Mouse (Mus musculus) liver, embryonic 15.5 days (tissue): ENCODE measurements around the gene Slc38a1. TPM values are rescaled to one million over a fixed set of nuclear protein-coding genes. Genes with fewer than 3 reads are reported as not detected.
A peak's percentile ranks its signal among the peaks of the same experiment; 100 is the strongest.

Experiments
- ATAC-seq: fragments of 200-750 bp; cut with Nextera tagmentation; 2 replicates; pipeline ENCODE4 v1.8.0; 2017; ENCODE audit warnings: moderate number of reproducible peaks, mild to moderate bottlenecking, moderate library complexity; ENCODE audit not compliant: insufficient read depth
- H3K27ac ChIP-seq: fragments of 300-500 bp; sonication (generic); replicated peaks from 2 replicates; pipeline ENCODE4 v1.5.1; 2015; ENCODE audit warnings: mild to moderate bottlenecking, inconsistent platforms
- H3K27me3 ChIP-seq: fragments of 300-500 bp; sonication (generic); 2 replicates; pipeline ENCODE4 v1.6.1; 2015; ENCODE audit warnings: mild to moderate bottlenecking, inconsistent platforms
- H3K36me3 ChIP-seq: fragments of 300-500 bp; sonication (generic); replicated peaks from 2 replicates; pipeline ENCODE4 v1.6.1; 2015; ENCODE audit warnings: moderate library complexity, mild to moderate bottlenecking, inconsistent platforms
- H3K4me1 ChIP-seq: fragments of 300-500 bp; sonication (generic); replicated peaks from 2 replicates; pipeline ENCODE4 v1.6.1; 2015; ENCODE audit warnings: inconsistent platforms
- H3K4me2 ChIP-seq: fragments of 300-500 bp; sonication (generic); 2 replicates; pipeline ENCODE4 v1.6.1; 2015; ENCODE audit warnings: moderate library complexity, mild to moderate bottlenecking, inconsistent platforms
- H3K4me3 ChIP-seq: fragments of 300-500 bp; sonication (generic); replicated peaks from 2 replicates; pipeline ENCODE4 v1.5.1; 2015; ENCODE audit warnings: mild to moderate bottlenecking, inconsistent platforms
- H3K9ac ChIP-seq: fragments of 300-500 bp; sonication (generic); 2 replicates; pipeline ENCODE4 v1.6.1; 2015; ENCODE audit warnings: moderate library complexity, mild to moderate bottlenecking, inconsistent platforms
- H3K9me3 ChIP-seq: fragments of 300-500 bp; sonication (generic); replicated peaks from 2 replicates; pipeline ENCODE4 v1.6.1; 2016; ENCODE audit warnings: inconsistent platforms
- WGBS: fragments of 180-500 bp; shearing (Covaris S2); methylation state at CpG from one replicate; pipeline ENCODE4 v1.1.7; 2015; ENCODE audit warnings: mixed read lengths; ENCODE audit not compliant: insufficient replicate concordance; 5-methylcytosine and 5-hydroxymethylcytosine counted together
- polyA plus RNA-seq: library from polyadenylated mRNA; unstranded; fragments of >200 nt; fragmentation: Nextera tagmentation; extraction: Ambion mirVana; gene quantifications from 2 replicates; pipeline ENCODE4 v1.2.1, GENCODE M21; 2015

The Slc38a1 gene
- polyA plus RNA-seq, 1 experiment from 2014 or later = 18.2 TPM

DNA sequence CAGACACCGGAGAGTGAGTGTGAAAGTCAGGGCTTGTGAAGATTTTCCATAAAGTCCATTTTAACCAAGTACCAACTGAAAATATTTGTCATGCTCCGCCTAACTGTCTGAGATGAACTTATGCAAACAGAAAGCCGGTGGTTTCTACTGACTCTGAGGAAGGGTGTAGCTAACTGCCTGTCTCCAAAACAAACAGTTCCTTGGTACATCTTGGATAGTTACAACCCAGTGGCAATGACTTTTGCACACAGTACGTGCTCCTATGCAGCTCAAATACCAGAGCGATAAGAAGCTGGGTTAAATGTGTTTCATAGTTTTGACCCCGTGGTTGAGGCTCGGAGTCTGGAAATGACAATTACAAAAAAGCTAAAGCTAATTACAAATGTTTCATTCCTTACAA lies 34.0 kb downstream of the Slc38a1 start:
- Histone ChIP-seq H3K36me3 (peaks cover 22% of the 10 kb centered on the region), H3K9me3 (no peaks in the 10 kb centered on the region), H3K4me3 (no peak overlapping the region), H3K27ac (no peak overlapping the region), H3K4me1 (0 out of 2 replicates have a peak, but pooled peaks cover 2% of the 10 kb centered on the region), H3K9ac (no peak overlapping the region), H3K27me3 (no peaks in the 10 kb centered on the region), H3K4me2 (no peak overlapping the region)
- 75% methylated on average over 7 of the region's 7 CpGs for WGBS
- no peak for ATAC-seq

DNA sequence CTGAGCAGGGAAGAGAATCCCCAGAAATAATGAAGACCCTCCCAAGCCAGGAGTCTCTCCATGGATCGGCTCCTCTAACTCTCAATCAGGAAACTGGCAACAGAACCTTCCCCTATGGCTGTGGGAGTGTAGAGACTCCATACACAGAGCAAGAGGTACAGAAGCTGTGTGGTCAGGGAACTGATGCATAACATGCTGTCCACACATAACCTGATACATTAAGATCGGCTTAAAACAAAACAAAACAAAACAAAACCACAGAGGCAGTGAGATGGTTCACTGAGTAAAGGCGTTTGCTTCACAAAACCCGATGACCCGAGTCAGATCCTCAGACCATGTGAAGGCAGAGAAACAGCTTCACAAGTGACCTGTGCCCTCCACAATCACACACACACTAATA lies 35.3 kb downstream of the Slc38a1 start:
- 0 out of 2 replicates have a peak, but pooled peaks cover 2% of the 10 kb centered on the region for H3K4me1 ChIP-seq
- WGBS = 75% methylated on average over 5 of the region's 5 CpGs
- H3K4me2 ChIP-seq = no peak overlapping the region
- no peak overlapping the region for H3K27ac ChIP-seq
- H3K9ac ChIP-seq = no peak overlapping the region
- H3K27me3 ChIP-seq = no peaks in the 10 kb centered on the region
- no peak for ATAC-seq
- H3K36me3 ChIP-seq = peaks cover 12% of the 10 kb centered on the region
- no peak overlapping the region for H3K4me3 ChIP-seq
- no peaks in the 10 kb centered on the region for H3K9me3 ChIP-seq

DNA sequence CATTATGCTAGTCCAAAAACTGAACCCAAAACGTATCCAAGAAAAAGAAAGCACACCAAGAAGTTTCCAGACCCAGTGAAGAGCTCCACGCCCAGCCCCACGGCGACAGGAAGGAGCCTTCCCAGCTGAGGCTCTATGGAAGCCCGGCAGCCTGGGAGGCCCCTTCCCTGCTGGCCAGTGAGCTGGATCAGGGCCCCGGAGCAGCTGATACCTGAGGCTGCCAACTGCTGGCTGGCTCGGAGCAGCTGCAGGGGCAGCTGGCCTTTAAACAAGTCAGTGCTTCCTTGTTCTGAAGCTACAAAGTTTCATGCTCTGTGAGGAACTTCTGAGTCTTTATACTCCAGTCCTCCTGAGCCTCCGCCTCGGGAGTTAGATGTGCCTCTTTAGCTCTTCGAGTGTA lies 38.4 kb downstream of the Slc38a1 start:
- Histone ChIP-seq H3K27me3 (no peaks in the 10 kb centered on the region), H3K9me3 (no peaks in the 10 kb centered on the region), H3K4me1 (peaks cover 11% of the 10 kb centered on the region), H3K27ac (no peak overlapping the region), H3K36me3 (peaks cover 9% of the 10 kb centered on the region; the same call in 1 of the 2 replicates), H3K4me3 (no peak overlapping the region), H3K9ac (no peak overlapping the region), H3K4me2 (no peak overlapping the region)
- 75% methylated on average over 10 of the region's 10 CpGs for WGBS
- ATAC-seq = no peak

DNA sequence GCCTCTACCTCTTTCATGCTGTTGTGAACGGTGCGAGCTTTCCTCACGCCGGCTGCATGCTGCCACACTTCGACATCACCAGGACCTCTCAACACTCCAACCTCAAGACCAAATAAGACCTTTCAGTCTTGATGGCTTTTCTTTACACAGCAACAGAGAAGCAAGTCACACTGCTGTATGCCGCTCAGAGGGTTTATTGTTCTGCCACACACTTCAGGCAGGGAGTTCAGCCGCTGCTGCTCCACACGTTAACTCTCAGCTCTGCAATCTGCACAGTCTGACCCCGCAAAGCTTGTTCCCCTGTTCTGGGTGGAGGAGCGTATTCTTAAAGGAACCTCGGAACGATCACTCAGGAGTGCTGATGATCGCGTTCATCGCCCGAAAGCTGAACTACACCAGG lies 40.7 kb downstream of the Slc38a1 start:
- 85% methylated on average over 16 of the region's 16 CpGs for WGBS
- peaks cover 17% of the 10 kb centered on the region for H3K4me1 ChIP-seq
- H3K9me3 ChIP-seq = no peaks in the 10 kb centered on the region
- no peaks in the 10 kb centered on the region for H3K27me3 ChIP-seq
- H3K36me3 ChIP-seq = no peaks in the 10 kb centered on the region; the same call in 1 of the 2 replicates
- no peak overlapping the region for H3K4me3 ChIP-seq
- no peak overlapping the region for H3K27ac ChIP-seq
- H3K9ac ChIP-seq = no peak overlapping the region
- ATAC-seq = no peak
- H3K4me2 ChIP-seq = no peak overlapping the region

DNA sequence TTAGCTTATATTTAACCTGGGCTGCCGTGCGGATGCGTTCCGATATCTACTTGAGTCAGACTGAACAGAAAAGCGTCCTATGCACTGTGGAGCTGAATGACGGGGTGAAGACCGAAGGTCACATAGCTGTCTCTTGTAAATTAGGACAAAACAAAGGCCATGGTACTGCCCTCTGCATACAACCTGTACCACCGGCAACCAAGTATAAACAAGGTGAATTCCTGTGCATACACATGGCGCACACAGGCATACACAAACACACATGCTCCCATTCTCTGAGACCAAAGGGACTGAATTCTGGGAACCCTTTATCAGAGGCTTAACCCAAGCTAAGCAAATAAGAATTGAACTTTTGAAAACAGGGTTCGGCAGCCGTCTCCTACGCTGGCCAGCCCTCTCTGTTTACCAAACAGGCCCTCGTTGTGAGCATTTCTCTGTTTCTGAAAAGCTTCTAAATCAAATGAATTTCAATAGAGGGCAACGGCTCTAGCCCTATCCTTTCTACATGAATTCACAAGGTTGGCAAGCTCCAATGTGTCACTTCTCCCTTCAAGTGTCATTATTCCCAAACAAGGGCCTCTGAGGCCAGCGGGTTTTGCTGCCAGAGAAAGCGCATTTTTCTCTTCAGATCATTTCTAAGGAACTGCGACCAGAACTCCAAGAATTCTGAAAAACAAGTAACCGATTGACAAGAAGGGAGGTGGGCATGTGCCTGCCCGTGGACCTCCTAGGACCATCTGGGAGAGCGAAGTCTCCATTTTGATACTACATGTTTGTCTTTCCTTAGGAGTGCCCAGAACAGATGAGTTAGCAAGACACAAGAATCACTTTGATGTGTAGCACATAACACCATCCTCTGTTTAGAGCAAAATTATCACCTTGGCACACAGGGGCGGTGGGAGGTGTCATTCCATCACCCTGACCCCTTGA lies 42.6 kb downstream of the Slc38a1 start:
- H3K9ac ChIP-seq = no peak overlapping the region
- WGBS = 78% methylated on average over 21 of the region's 21 CpGs
- no peak overlapping the region for H3K4me2 ChIP-seq
- no peaks in the 10 kb centered on the region for H3K27me3 ChIP-seq
- ATAC-seq = peak; percentile 49
- H3K36me3 ChIP-seq = no peaks in the 10 kb centered on the region; the same call in 1 of the 2 replicates
- no peak overlapping the region for H3K4me3 ChIP-seq
- no peak overlapping the region; the same call in 1 of the 2 replicates for H3K27ac ChIP-seq
- H3K9me3 ChIP-seq = no peaks in the 10 kb centered on the region
- H3K4me1 ChIP-seq = peaks cover 15% of the 10 kb centered on the region

DNA sequence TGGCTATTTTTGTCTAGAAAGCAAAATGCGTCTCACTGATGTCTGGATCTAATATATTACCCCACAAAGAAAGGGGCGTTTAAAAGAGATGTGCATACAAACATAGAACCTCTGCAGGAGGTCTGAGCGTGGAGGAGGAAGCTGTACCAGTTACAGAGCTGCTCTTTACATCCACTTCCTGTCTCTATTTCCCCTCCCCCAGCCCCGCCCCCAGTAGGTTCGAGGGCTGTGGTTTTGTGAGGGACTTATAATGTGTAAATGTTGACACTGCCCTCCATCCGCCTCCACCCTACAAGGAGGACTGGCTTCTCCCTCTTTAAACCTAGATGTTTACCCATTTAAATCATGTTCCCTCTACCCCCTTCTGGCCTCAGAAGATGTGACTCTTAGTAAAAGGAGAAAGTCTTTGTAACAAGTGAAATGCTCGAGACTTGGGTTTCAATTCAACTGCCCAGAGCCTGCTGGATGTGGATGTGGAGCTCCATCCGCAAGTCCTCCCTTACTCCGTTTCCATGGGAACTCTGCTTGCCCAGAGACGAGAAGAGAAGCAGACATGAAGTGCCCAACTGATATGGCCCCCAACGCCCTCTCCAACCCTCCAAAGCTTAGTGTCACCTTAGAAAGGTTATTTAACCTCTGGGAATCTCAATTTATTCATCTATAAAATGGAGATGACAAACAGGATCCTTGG lies 43.7 kb downstream of the Slc38a1 start:
- Histone ChIP-seq H3K9me3 (no peaks in the 10 kb centered on the region), H3K4me1 (peaks cover 15% of the 10 kb centered on the region), H3K4me3 (no peak overlapping the region), H3K9ac (no peak overlapping the region), H3K4me2 (no peak overlapping the region), H3K36me3 (no peaks in the 10 kb centered on the region; the same call in 1 of the 2 replicates), H3K27ac (0 out of 2 replicates have a peak overlapping the region, but pooled peaks have one; percentile 33), H3K27me3 (no peaks in the 10 kb centered on the region)
- ATAC-seq = no peak
- 33% methylated on average over 11 of the region's 11 CpGs for WGBS

DNA sequence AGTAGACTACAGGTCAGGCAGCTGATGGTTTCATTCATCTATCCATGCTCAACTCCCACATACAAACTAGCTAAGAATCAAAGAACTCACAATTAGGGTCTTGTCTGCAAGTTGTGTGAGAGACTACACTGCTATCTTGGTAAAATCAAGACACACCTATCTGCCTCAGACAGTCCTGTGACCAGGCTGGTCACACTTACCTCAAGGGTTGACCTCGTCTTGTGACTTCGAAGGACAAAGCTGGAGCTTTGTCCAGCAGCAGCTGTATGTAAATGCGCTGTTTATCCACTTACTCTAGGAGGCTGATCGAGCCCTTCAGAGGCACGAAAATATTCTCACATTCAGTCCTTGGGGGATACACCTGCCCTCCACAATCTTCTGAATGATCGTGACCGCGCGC lies 45.6 kb downstream of the Slc38a1 start:
- peaks cover 20% of the 10 kb centered on the region for H3K4me1 ChIP-seq
- H3K27me3 ChIP-seq = no peaks in the 10 kb centered on the region
- H3K36me3 ChIP-seq = no peaks in the 10 kb centered on the region; the same call in 1 of the 2 replicates
- ATAC-seq = no peak
- no peak overlapping the region for H3K4me3 ChIP-seq
- H3K4me2 ChIP-seq = no peak overlapping the region
- H3K27ac ChIP-seq = no peak overlapping the region
- no peak overlapping the region for H3K9ac ChIP-seq
- WGBS = 83% methylated on average over 9 of the region's 9 CpGs
- no peaks in the 10 kb centered on the region for H3K9me3 ChIP-seq

DNA sequence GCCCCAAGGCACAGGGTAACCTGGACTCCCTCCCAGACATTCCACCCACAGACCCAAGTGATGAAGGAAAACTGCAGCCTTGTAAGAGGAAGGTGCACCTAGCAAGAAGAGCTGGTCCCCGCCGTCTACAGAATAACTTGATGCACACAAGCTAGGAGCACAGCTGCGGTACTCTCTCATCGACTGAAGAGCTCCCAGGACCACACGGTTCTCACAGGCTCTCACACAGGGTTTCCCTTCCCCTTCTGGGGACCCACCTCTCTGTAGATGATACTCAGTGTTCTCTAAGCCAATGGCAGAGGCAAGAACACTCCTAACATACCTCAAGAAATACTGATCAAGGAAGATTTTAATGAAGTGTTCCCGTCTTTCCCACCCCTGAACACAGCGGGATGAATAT lies 48.4 kb downstream of the Slc38a1 start:
- peaks cover 11% of the 10 kb centered on the region for H3K4me1 ChIP-seq
- 69% methylated on average over 7 of the region's 7 CpGs for WGBS
- H3K9ac ChIP-seq = no peak overlapping the region
- no peak overlapping the region for H3K27ac ChIP-seq
- 0 out of 2 replicates have a peak, but pooled peaks cover 7% of the 10 kb centered on the region for H3K36me3 ChIP-seq
- H3K9me3 ChIP-seq = no peaks in the 10 kb centered on the region
- no peak overlapping the region for H3K4me2 ChIP-seq
- no peaks in the 10 kb centered on the region for H3K27me3 ChIP-seq
- H3K4me3 ChIP-seq = no peak overlapping the region
- ATAC-seq = no peak

DNA sequence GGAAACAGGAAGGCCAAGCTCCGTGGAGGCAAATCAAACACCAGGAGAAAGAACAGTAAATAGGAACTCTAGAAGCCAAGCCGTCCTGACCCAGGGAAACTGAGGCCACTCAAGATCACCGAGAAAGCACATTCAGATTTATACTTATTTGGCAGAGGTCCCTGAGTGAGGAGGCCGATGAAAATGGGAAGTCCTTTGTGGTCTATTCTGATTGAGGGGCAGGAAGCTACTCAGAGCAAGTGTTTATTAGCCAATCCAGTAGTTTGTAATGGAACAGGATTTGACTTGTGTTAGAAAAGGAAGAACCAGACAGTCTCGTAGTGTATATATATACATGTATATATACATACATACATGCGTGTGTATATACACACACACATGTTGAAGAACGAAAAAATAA lies 48.8 kb downstream of the Slc38a1 start:
- Histone ChIP-seq H3K4me1 (peaks cover 6% of the 10 kb centered on the region), H3K9me3 (no peaks in the 10 kb centered on the region), H3K4me3 (no peak overlapping the region), H3K27ac (no peak overlapping the region), H3K27me3 (no peaks in the 10 kb centered on the region), H3K9ac (no peak overlapping the region), H3K36me3 (peaks cover 9% of the 10 kb centered on the region), H3K4me2 (no peak overlapping the region)
- ATAC-seq = no peak
- WGBS = 53% methylated on average over 7 of the region's 7 CpGs

DNA sequence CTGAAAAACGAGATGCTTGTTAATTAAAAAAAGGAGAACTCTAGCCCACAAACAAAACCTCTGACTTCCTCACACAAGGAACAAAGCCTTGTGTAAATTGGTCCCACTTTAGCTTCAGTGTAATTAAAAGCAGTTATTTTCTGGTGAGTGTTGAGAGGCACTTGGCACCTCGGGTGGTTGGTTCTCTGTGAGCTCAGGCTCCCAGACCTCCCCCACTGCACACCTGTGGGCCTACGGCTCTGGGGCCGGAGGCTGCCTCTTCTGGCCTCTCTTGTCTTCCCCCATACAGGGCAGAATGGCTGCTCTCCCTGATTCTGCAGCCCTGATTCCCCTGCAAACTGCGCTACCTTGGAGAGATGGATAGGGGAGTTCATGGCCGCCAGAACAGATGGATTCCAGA lies 49.3 kb downstream of the Slc38a1 start:
- no peak overlapping the region for H3K4me3 ChIP-seq
- no peak overlapping the region for H3K27ac ChIP-seq
- 0 out of 2 replicates have a peak, but pooled peaks cover 5% of the 10 kb centered on the region for H3K4me1 ChIP-seq
- no peak overlapping the region for H3K9ac ChIP-seq
- peaks cover 13% of the 10 kb centered on the region for H3K36me3 ChIP-seq
- 63% methylated on average over 6 of the region's 6 CpGs for WGBS
- ATAC-seq = no peak
- H3K9me3 ChIP-seq = no peaks in the 10 kb centered on the region
- H3K27me3 ChIP-seq = no peaks in the 10 kb centered on the region
- no peak overlapping the region for H3K4me2 ChIP-seq

DNA sequence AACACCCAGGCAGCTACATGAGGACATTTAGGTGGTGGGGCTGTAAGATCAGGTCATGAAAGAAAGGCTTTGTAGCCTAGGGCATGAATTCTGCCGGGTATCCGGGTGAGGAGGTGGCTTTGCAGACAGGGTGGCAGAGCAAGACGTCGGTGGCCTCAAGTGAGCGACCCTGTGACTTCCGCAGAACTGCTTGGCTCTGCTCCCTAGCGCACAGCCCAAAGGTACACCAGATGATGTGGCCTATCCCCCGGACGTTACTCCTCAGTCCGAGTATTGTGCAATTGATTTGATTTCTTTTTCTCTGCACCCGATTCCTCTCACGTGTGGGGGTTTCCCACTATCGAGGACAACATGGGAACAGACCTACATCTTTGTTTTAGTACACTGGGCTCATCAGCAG lies 49.7 kb downstream of the Slc38a1 start:
- Histone ChIP-seq H3K4me2 (no peak overlapping the region), H3K27ac (no peak overlapping the region), H3K9ac (no peak overlapping the region), H3K9me3 (no peaks in the 10 kb centered on the region), H3K4me1 (0 out of 2 replicates have a peak, but pooled peaks cover 5% of the 10 kb centered on the region), H3K27me3 (no peaks in the 10 kb centered on the region), H3K36me3 (peaks cover 15% of the 10 kb centered on the region), H3K4me3 (no peak overlapping the region)
- ATAC-seq = no peak
- 74% methylated on average over 13 of the region's 13 CpGs for WGBS
